In the genomic region with DNA sequence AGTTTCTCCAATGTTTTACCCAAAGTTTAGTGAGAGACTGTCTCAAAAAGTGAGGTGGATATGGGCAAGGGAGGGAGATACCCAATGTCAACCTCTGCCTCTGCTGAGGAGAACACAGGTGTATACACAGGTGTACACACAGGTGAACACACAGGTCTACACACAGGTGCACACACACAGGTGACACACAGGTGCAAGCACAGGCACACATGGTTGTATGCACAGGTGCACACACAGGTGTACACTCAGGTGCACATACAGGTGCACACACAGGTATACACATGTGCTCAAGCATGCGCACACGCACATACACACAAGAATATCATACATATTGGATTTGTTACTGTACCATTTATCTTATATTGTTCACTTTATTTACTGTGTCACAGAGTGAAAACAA, we compare ENCODE assay signal across 21 mouse cellular contexts.
DNase-seq lines count a peak whose midpoint lies in the region; ATAC-seq and TF ChIP-seq lines count a peak whose summit lies in the region.
"Had no signal": no experiment of that assay in that cellular context is flagged by ENCODE, and none has a peak within 500 bp of the region (broad histone marks: within the 10 kb centered on the region; RNA-seq: fewer than 3 reads in every experiment).

No protein-coding gene starts in this region.

- no peaks in the 10 kb centered on the region for H3K36me3 ChIP-seq in heart, embryonic 11.5 days (ENCODE audit: control insufficient read depth, insufficient read depth, low read length)
- no peaks in the 10 kb centered on the region for H3K36me3 ChIP-seq in megakaryocyte, embryonic 14.5 days (replicated peaks; ENCODE audit: low read length)
- H3K36me3 ChIP-seq in MEL (ENCODE audit: control insufficient read depth in 1 of 2, insufficient read depth in 2 of 2, low read length in 2 of 2): no peaks in the 10 kb centered on the region
- H3K36me3 ChIP-seq: embryonic facial prominence, embryonic 10.5 days; embryonic facial prominence, embryonic 12.5 days; forebrain, embryonic 12.5 days had no signal

- no peaks in the 10 kb centered on the region for H3K9me3 ChIP-seq in heart, embryonic 11.5 days (replicated peaks; ENCODE audit: control insufficient read depth, low read length)
- no peaks in the 10 kb centered on the region for H3K9me3 ChIP-seq in megakaryocyte, embryonic 14.5 days
- no peaks in the 10 kb centered on the region; the same call in 1 of the 2 replicates for H3K9me3 ChIP-seq in MEL (replicated peaks; ENCODE audit: insufficient read depth, low read length)
- H3K9me3 ChIP-seq: embryonic facial prominence, embryonic 10.5 days; embryonic facial prominence, embryonic 12.5 days; forebrain, embryonic 12.5 days had no signal

- no peak overlapping the region for H3K9ac ChIP-seq in heart, embryonic 11.5 days (ENCODE audit: low read depth, low read length)
- H3K9ac ChIP-seq in MEL (ENCODE audit: control insufficient read depth, low read depth, low read length, poor library complexity, severe bottlenecking): no peak overlapping the region
- H3K9ac ChIP-seq: embryonic facial prominence, embryonic 12.5 days; forebrain, embryonic 12.5 days had no signal

- no peak for TF ChIP-seq RAD21 in MEL (IDR thresholded peaks at IDR 0.05; ENCODE audit: low read depth, low read length)

- no peak overlapping the region for H3K4me3 ChIP-seq in heart, embryonic 11.5 days (ENCODE audit: low read depth, low read length)
- H3K4me3 ChIP-seq in megakaryocyte, embryonic 14.5 days (replicated peaks): peak overlapping the region; percentile 62
- no peak overlapping the region for H3K4me3 ChIP-seq in MEL (ENCODE audit: control insufficient read depth in 1 of 2, insufficient read depth in 1 of 2, low read depth in 2 of 2, low read length in 2 of 2)
- H3K4me3 ChIP-seq: embryonic facial prominence, embryonic 10.5 days; embryonic facial prominence, embryonic 12.5 days; forebrain, embryonic 12.5 days had no signal

- TF ChIP-seq CTCF in MEL (IDR thresholded peaks at IDR 0.05 in 2 of 3, conservative IDR thresholded peaks at IDR 0.05 in 1 of 3; ENCODE audit: control insufficient read depth in 1 of 3, insufficient read depth in 1 of 3, low read depth in 2 of 3, low read length in 3 of 3, poor library complexity in 1 of 3, severe bottlenecking in 1 of 3): no peak

- H3K79me2 ChIP-seq in MEL (ENCODE audit: control insufficient read depth, insufficient read depth, low read length, poor library complexity): no peaks in the 10 kb centered on the region

- no peak overlapping the region for H3K4me2 ChIP-seq in heart, embryonic 11.5 days
- H3K4me2 ChIP-seq: embryonic facial prominence, embryonic 12.5 days; forebrain, embryonic 12.5 days had no signal

- TF ChIP-seq POLR2A in MEL (IDR thresholded peaks at IDR 0.05; ENCODE audit: control insufficient read depth in 1 of 2, insufficient read depth in 1 of 2, low read depth in 1 of 2, low read length in 2 of 2, poor library complexity in 1 of 2): no peak

- H3K4me1 ChIP-seq in heart, embryonic 11.5 days (ENCODE audit: control insufficient read depth, insufficient read depth, low read length): no peaks in the 10 kb centered on the region
- H3K4me1 ChIP-seq in megakaryocyte, embryonic 14.5 days: no peaks in the 10 kb centered on the region
- no peaks in the 10 kb centered on the region for H3K4me1 ChIP-seq in MEL (ENCODE audit: control insufficient read depth in 1 of 2, insufficient read depth in 2 of 2, low read length in 2 of 2)
- H3K4me1 ChIP-seq: embryonic facial prominence, embryonic 10.5 days; embryonic facial prominence, embryonic 12.5 days had no signal

- no peak overlapping the region for H3K27ac ChIP-seq in heart, embryonic 11.5 days (ENCODE audit: low read depth, low read length)
- H3K27ac ChIP-seq in MEL (ENCODE audit: control insufficient read depth, low read depth, low read length): no peak overlapping the region
- H3K27ac ChIP-seq: embryonic facial prominence, embryonic 10.5 days; embryonic facial prominence, embryonic 12.5 days; forebrain, embryonic 12.5 days had no signal

- no peak for TF ChIP-seq EP300 in MEL (IDR thresholded peaks at IDR 0.05; ENCODE audit: low read depth in 1 of 2, low read length in 2 of 2)

- DNase-seq in heart, adult 11 months: peak; percentile 66
- no peak for DNase-seq in MEL (ENCODE audit: low read depth, low spot score)
- no peak for DNase-seq in kidney, adult 11 months
- DNase-seq: adrenal gland, adult 8-10 months; adrenal gland, postnatal 14 days; adrenal gland, postnatal 36 days; cerebellum, adult 11-12 months; cerebellum, adult 2 months; cerebellum, adult 9-10 months; cerebellum, postnatal 10 days; cerebellum, postnatal 25 days had no signal

- no peaks in the 10 kb centered on the region for H3K27me3 ChIP-seq in heart, embryonic 11.5 days (ENCODE audit: control insufficient read depth, insufficient read depth, low read length)
- no peaks in the 10 kb centered on the region for H3K27me3 ChIP-seq in megakaryocyte, embryonic 14.5 days (replicated peaks)
- H3K27me3 ChIP-seq in MEL (ENCODE audit: control insufficient read depth in 1 of 2, insufficient read depth in 2 of 2, low read length in 2 of 2): no peaks in the 10 kb centered on the region
- H3K27me3 ChIP-seq: embryonic facial prominence, embryonic 12.5 days had no signal

- ATAC-seq in heart, embryonic 11.5 days (replicated peaks; ENCODE audit: insufficient number of reproducible peaks, low FRiP score, low TSS enrichment): no peak
- no peak for ATAC-seq in megakaryocyte, adult 5-6 weeks (ENCODE audit: poor library complexity, severe bottlenecking)
- ATAC-seq: activated CD4-positive, CD25-positive, alpha-beta regulatory T cell, adult 4 months; forebrain, embryonic 14.5 days; forebrain, embryonic 16.5 days; Patski had no signal

- WGBS in heart, embryonic 11.5 days (ENCODE audit: insufficient replicate concordance): 87% methylated on average over 2 of the region's 2 CpGs

TF ChIP-seq in MEL, 35 proteins besides CTCF, POLR2A, EP300 and RAD21:
- TF ChIP-seq POLR2AphosphoS5 (IDR thresholded peaks at IDR 0.05; ENCODE audit: borderline replicate concordance, low read depth, low read length): peak; percentile 56; the same call in 1 of the 2 replicates
- no peak for TF ChIP-seq MYB (IDR thresholded peaks at IDR 0.05; ENCODE audit: low read depth, low read length)
TF ChIP-seq in MEL: peak in this region for 1.
